Mouse (Mus musculus) kidney, postnatal 0 days (tissue): ENCODE measurements around the gene Tpr. TPM values are rescaled to one million over a fixed set of nuclear protein-coding genes. Genes with fewer than 3 reads are reported as not detected.

Source experiments
- ATAC-seq: fragments of 200-750 bp; cut with Nextera tagmentation; replicated peaks from 2 replicates; pipeline ENCODE4 v1.8.0; 2017; ENCODE audit warnings: low read depth, moderate number of reproducible peaks, moderate TSS enrichment, moderate library complexity; ENCODE audit not compliant: low FRiP score
- DNase-seq: peaks from one replicate; pipeline ENCODE4 v3.0.0-alpha.2; 2016; ENCODE audit warnings: low spot score
- H3K27ac ChIP-seq: fragments of 300-500 bp; sonication (generic); 2 replicates; pipeline ENCODE4 v1.5.1; 2014; ENCODE audit warnings: mild to moderate bottlenecking
- H3K27me3 ChIP-seq: fragments of 300-500 bp; sonication (generic); 2 replicates; pipeline ENCODE4 v1.6.1; 2014; ENCODE audit warnings: low read length, mixed read lengths; ENCODE audit not compliant: insufficient read depth
- H3K36me3 ChIP-seq: fragments of 300-500 bp; sonication (generic); 2 replicates; pipeline ENCODE4 v1.6.1; 2014; ENCODE audit warnings: low read length, mixed read lengths; ENCODE audit not compliant: insufficient read depth
- H3K4me1 ChIP-seq: fragments of 300-500 bp; sonication (generic); replicated peaks from 2 replicates; pipeline ENCODE4 v1.6.1; 2014; ENCODE audit warnings: antibody characterized with exemption, low read length, mixed read lengths; ENCODE audit not compliant: insufficient read depth
- H3K4me2 ChIP-seq: fragments of 300-500 bp; sonication (generic); 2 replicates; pipeline ENCODE4 v1.6.1; 2014; ENCODE audit warnings: mild to moderate bottlenecking, low read length, moderate library complexity, mixed read lengths
- H3K4me3 ChIP-seq: fragments of 300-500 bp; sonication (generic); replicated peaks from 2 replicates; pipeline ENCODE4 v1.5.1; 2014; ENCODE audit warnings: low read depth, low read length
- H3K9ac ChIP-seq: fragments of 300-500 bp; sonication (generic); 2 replicates; pipeline ENCODE4 v1.6.1; 2014; ENCODE audit warnings: low read depth, low read length
- H3K9me3 ChIP-seq: fragments of 300-500 bp; sonication (generic); replicated peaks from 2 replicates; pipeline ENCODE4 v1.6.1; 2016; ENCODE audit warnings: low read length, inconsistent platforms, mixed read lengths
- CTCF ChIP-seq: IDR thresholded peaks from 2 replicates; pipeline ENCODE4 v1.5.1; 2016; ENCODE audit warnings: antibody characterized with exemption, low read depth, mild to moderate bottlenecking, moderate library complexity
- WGBS: fragments of 180-500 bp; shearing (Covaris S2); extraction: QIAGEN DNeasy Blood & Tissue Kit; methylation state at CpG from one replicate; pipeline ENCODE4 v1.1.7; 2014; 5-methylcytosine and 5-hydroxymethylcytosine counted together
- polyA plus RNA-seq: library from polyadenylated mRNA; unstranded; fragments of >200 nt; fragmentation: Nextera tagmentation; extraction: Ambion mirVana; gene quantifications from 2 replicates; pipeline ENCODE4 v1.2.1, GENCODE M21; 2015

Gene Tpr
- polyA plus RNA-seq, 1 experiment from 2014 or later: 138 TPM

DNA sequence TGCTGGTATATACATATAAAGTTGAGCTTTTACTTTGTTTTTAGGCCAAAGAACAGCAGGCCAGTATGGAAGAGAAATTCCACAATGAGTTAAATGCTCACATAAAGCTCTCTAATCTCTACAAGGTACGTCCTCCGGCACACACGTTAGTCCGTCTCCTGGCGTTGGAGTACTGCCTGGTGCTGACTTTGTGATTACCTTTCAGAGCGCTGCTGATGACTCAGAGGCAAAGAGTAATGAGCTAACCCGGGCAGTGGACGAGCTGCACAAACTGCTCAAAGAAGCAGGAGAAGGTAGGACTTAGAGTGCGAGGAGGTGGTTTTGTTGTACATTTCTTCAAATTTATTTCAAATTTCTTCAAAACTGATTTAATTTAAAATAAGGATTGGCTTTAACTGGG, 14.6 kb downstream of the Tpr start:
- peaks cover 52% of the 10 kb centered on the region for H3K36me3 ChIP-seq
- TF ChIP-seq CTCF: no peak
- H3K27ac ChIP-seq: no peak overlapping the region
- WGBS: 84% methylated on average over 9 of the region's 9 CpGs
- H3K4me3 ChIP-seq: no peak overlapping the region
- no peak overlapping the region for H3K4me2 ChIP-seq
- H3K9me3 ChIP-seq: no peaks in the 10 kb centered on the region
- ATAC-seq (no peak), DNase-seq (no peak)
- no peak overlapping the region for H3K9ac ChIP-seq
- no peaks in the 10 kb centered on the region for H3K4me1 ChIP-seq
- no peaks in the 10 kb centered on the region for H3K27me3 ChIP-seq

DNA sequence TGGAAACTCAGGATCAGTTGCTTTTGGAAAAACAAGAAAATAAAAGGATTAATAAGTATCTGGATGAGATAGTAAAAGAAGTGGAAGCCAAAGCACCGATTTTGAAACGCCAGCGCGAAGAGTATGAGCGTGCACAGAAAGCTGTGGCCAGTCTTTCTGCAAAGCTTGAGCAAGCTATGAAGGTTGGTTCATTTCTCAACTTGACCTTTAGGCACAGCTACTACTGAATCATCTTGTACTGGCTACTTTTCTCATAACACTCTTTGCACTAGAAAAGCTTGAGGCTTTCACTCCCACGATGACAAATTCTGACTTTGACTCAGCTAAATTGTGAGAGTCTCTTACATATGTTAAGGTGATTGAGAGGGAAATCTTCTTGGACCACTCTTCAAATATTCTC, 17.4 kb downstream of the Tpr start:
- 95% methylated on average over 6 of the region's 6 CpGs for WGBS

DNA sequence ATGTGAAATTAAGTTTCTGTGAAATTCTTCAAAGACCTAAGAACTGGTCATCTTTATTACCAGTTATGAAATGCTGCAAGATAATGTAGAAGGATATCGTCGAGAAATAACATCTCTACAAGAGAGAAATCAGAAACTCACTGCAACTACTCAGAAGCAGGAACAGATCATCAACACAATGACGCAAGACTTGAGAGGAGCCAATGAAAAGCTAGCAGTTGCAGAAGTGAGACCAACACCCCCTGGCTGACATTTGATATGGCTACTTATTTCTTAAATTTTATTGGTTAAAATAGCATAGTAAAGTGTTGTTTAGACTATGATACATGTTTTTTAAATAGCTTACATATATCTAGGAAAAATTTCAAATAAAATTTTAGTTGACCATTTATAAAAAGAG, 23.4 kb downstream of the Tpr start:
- ATAC-seq: no peak
- H3K36me3 ChIP-seq: peaks cover 57% of the 10 kb centered on the region
- H3K4me1 ChIP-seq: no peaks in the 10 kb centered on the region
- H3K4me3 ChIP-seq: no peak overlapping the region
- TF ChIP-seq CTCF: no peak
- H3K27ac ChIP-seq: no peak overlapping the region
- no peaks in the 10 kb centered on the region for H3K9me3 ChIP-seq
- H3K4me2 ChIP-seq: no peak overlapping the region
- no peaks in the 10 kb centered on the region for H3K27me3 ChIP-seq
- WGBS: 95% methylated on average over 3 of the region's 3 CpGs
- no peak for DNase-seq
- no peak overlapping the region for H3K9ac ChIP-seq

More for the DNA sequence above, 17.4 kb downstream of the Tpr start:
- H3K9ac ChIP-seq: no peak overlapping the region
- no peaks in the 10 kb centered on the region for H3K27me3 ChIP-seq
- no peak overlapping the region for H3K27ac ChIP-seq
- ATAC-seq (no peak), DNase-seq (no peak)
- no peaks in the 10 kb centered on the region for H3K9me3 ChIP-seq
- no peak for TF ChIP-seq CTCF
- no peaks in the 10 kb centered on the region for H3K4me1 ChIP-seq
- H3K4me2 ChIP-seq: no peak overlapping the region
- H3K36me3 ChIP-seq: peaks cover 59% of the 10 kb centered on the region
- no peak overlapping the region for H3K4me3 ChIP-seq

GRCm38 (mm10) chr1:150418426-150418825, 25.8 kb downstream of the Tpr start:
- Histone ChIP-seq H3K4me1 (no peaks in the 10 kb centered on the region), H3K27ac (no peak overlapping the region), H3K27me3 (no peaks in the 10 kb centered on the region), H3K36me3 (peaks cover 54% of the 10 kb centered on the region), H3K9ac (no peak overlapping the region), H3K4me2 (no peak overlapping the region), H3K9me3 (no peaks in the 10 kb centered on the region), H3K4me3 (no peak overlapping the region)
- no peak for DNase-seq
- no peak for TF ChIP-seq CTCF
- ATAC-seq: no peak
- WGBS: 90% methylated on average over 4 of the region's 4 CpGs

- no peak overlapping the region for H3K4me2 ChIP-seq
- H3K4me3 ChIP-seq: no peak overlapping the region
- no peak for TF ChIP-seq CTCF
- peaks cover 78% of the 10 kb centered on the region for H3K36me3 ChIP-seq
- no peak overlapping the region for H3K9ac ChIP-seq
- peak; percentile 2 for DNase-seq
- no peaks in the 10 kb centered on the region for H3K9me3 ChIP-seq
- ATAC-seq: no peak
- no peak overlapping the region for H3K27ac ChIP-seq
- 70% methylated on average over 9 of the region's 9 CpGs for WGBS
- H3K4me1 ChIP-seq: no peaks in the 10 kb centered on the region
- no peaks in the 10 kb centered on the region for H3K27me3 ChIP-seq
These were observed 33.0 kb downstream of the Tpr start for GRCm38 (mm10) chr1:150425665-150426064.

DNA sequence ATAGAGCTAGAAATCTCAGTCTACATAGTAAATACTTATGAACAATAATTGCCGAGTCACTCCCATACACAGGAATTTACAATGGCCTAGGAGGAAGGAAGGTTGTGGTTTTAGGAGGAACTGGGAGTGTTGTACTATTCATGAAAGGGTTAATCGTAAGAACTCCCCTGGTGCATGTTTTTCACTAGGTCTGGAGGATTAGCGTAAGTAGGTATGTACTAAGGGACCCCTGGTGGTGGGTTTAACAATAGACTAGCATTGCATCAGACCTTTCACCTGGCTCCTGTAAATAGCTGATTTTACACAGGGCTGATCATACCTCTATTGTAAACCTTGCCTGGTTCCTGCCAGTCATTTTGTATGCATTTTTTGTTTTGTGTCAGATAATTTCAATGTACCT, 33.6 kb downstream of the Tpr start:
- H3K4me1 ChIP-seq: no peaks in the 10 kb centered on the region
- H3K36me3 ChIP-seq: peaks cover 81% of the 10 kb centered on the region
- H3K4me2 ChIP-seq: no peak overlapping the region
- DNase-seq: no peak
- no peaks in the 10 kb centered on the region for H3K27me3 ChIP-seq
- H3K27ac ChIP-seq: no peak overlapping the region
- TF ChIP-seq CTCF: no peak
- H3K4me3 ChIP-seq: no peak overlapping the region
- no peaks in the 10 kb centered on the region for H3K9me3 ChIP-seq
- ATAC-seq: no peak
- H3K9ac ChIP-seq: no peak overlapping the region
- 76% methylated on average over 3 of the region's 3 CpGs for WGBS

GRCm38 (mm10) chr1:150438641-150439040, 46.0 kb downstream of the Tpr start:
- no peak for ATAC-seq
- Histone ChIP-seq H3K4me2 (no peak overlapping the region), H3K4me1 (no peaks in the 10 kb centered on the region), H3K27ac (no peak overlapping the region), H3K9ac (no peak overlapping the region), H3K4me3 (no peak overlapping the region), H3K36me3 (peaks cover 47% of the 10 kb centered on the region), H3K9me3 (no peaks in the 10 kb centered on the region), H3K27me3 (no peaks in the 10 kb centered on the region)
- WGBS: 83% methylated on average over 3 of the region's 3 CpGs
- DNase-seq: no peak
- no peak for TF ChIP-seq CTCF
